9 mouse cellular contexts compared by ENCODE assay signal in the genomic region with DNA sequence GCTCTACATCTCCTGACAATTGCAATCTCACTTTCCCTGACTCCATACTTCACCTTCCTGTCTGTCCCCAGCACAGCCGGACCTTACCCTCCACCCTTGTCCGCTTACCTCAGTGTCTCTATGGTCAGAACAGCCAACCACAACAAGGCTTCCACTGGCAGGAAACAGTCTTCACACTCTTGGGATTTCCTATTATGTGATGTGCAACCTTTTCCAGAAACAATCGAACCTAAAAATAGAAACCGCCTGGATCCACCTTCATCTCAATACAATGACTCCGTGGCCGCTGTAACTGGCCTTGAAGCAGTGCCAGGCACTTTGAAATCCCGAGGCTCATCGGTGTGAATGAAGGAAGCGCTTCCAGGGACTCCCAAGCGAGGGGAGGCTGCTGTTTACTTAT.
DNase-seq lines count a peak whose midpoint lies in the region; ATAC-seq lines count a peak whose summit lies in the region.
"Had no signal": no experiment of that assay in that cellular context is flagged by ENCODE, and none has a peak within 500 bp of the region (broad histone marks: within the 10 kb centered on the region; RNA-seq: fewer than 3 reads in every experiment).

No protein-coding gene starts in this region.

- peak; percentile 31; the same call in 1 of the 2 replicates for ATAC-seq in heart, embryonic 11.5 days (replicated peaks; ENCODE audit: insufficient number of reproducible peaks, low FRiP score, low TSS enrichment)

- peak; percentile 22 for DNase-seq in ovary, postnatal 36 days (ENCODE audit: low spot score)
- no peak for DNase-seq in ovary, postnatal 14 days (ENCODE audit: low spot score)
- peak; percentile 66 for DNase-seq in kidney, postnatal 10 days
- no peak for DNase-seq in spleen, adult 18-20 months
- no peak for DNase-seq in B cell, adult 2 months
- DNase-seq in adipocyte (ENCODE audit: low spot score): no peak
- DNase-seq: retina, postnatal 1 day had no signal

- WGBS in heart, embryonic 11.5 days (ENCODE audit: insufficient replicate concordance): 24% methylated on average over 10 of the region's 10 CpGs

- peaks cover 18% of the 10 kb centered on the region for H3K4me1 ChIP-seq in heart, embryonic 11.5 days (ENCODE audit: control insufficient read depth, insufficient read depth, low read length)
- H3K4me1 ChIP-seq: midbrain, embryonic 12.5 days had no signal

- H3K36me3 ChIP-seq in heart, embryonic 11.5 days (ENCODE audit: control insufficient read depth, insufficient read depth, low read length): no peaks in the 10 kb centered on the region
- H3K36me3 ChIP-seq: midbrain, embryonic 12.5 days had no signal

- no peak overlapping the region; the same call in 1 of the 2 replicates for H3K9ac ChIP-seq in heart, embryonic 11.5 days (ENCODE audit: low read depth, low read length)
- H3K9ac ChIP-seq: midbrain, embryonic 12.5 days had no signal

- H3K4me2 ChIP-seq in heart, embryonic 11.5 days: peak overlapping the region; percentile 30
- H3K4me2 ChIP-seq: midbrain, embryonic 12.5 days had no signal

- no peaks in the 10 kb centered on the region for H3K27me3 ChIP-seq in heart, embryonic 11.5 days (ENCODE audit: control insufficient read depth, insufficient read depth, low read length)

- no peaks in the 10 kb centered on the region for H3K9me3 ChIP-seq in heart, embryonic 11.5 days (replicated peaks; ENCODE audit: control insufficient read depth, low read length)
- H3K9me3 ChIP-seq: midbrain, embryonic 12.5 days had no signal

- H3K4me3 ChIP-seq in heart, embryonic 11.5 days (ENCODE audit: low read depth, low read length): no peak overlapping the region
- H3K4me3 ChIP-seq: midbrain, embryonic 12.5 days had no signal

- peak overlapping the region; percentile 17; the same call in 1 of the 2 replicates for H3K27ac ChIP-seq in heart, embryonic 11.5 days (ENCODE audit: low read depth, low read length)
- H3K27ac ChIP-seq: midbrain, embryonic 12.5 days had no signal

Comparison
In these comparisons a context has a peak if more than half of its experiments do, and no peak if none do; other contexts are left out.
1. DNase-seq: peak in ovary, postnatal 36 days (single experiment) and kidney, postnatal 10 days (single experiment); none in ovary, postnatal 14 days (single experiment), spleen, adult 18-20 months (0 of 2), B cell, adult 2 months (0 of 2) and adipocyte (single experiment).